19 mouse cellular contexts compared by ENCODE assay signal in genomic region chr6:93822221-93822897, GRCm38 (mm10).
A peak's percentile ranks its signal among the peaks of the same experiment; 100 is the strongest.
DNase-seq lines count a peak whose midpoint lies in the region; ATAC-seq and TF ChIP-seq lines count a peak whose summit lies in the region.
"Had no signal": no experiment of that assay in that cellular context is flagged by ENCODE, and none has a peak within 500 bp of the region (broad histone marks: within the 10 kb centered on the region; RNA-seq: fewer than 3 reads in every experiment).

No protein-coding gene starts in this region.

- H3K36me3 ChIP-seq in forebrain, embryonic 11.5 days (ENCODE audit: control insufficient read depth, insufficient read depth, low read length): no peaks in the 10 kb centered on the region
- no peaks in the 10 kb centered on the region for H3K36me3 ChIP-seq in forebrain, embryonic 15.5 days
- H3K36me3 ChIP-seq: embryonic facial prominence, embryonic 15.5 days; G1E; heart, embryonic 12.5 days had no signal

- H3K9me3 ChIP-seq in forebrain, embryonic 11.5 days (ENCODE audit: control insufficient read depth, low read length): no peaks in the 10 kb centered on the region
- H3K9me3 ChIP-seq in forebrain, embryonic 15.5 days: no peaks in the 10 kb centered on the region
- H3K9me3 ChIP-seq: embryonic facial prominence, embryonic 15.5 days had no signal

- H3K9ac ChIP-seq in forebrain, embryonic 11.5 days (ENCODE audit: low read length): no peak overlapping the region
- no peak overlapping the region for H3K9ac ChIP-seq in forebrain, embryonic 15.5 days (replicated peaks)
- H3K9ac ChIP-seq: embryonic facial prominence, embryonic 15.5 days; heart, embryonic 12.5 days; liver, embryonic 14.5 days had no signal

- DNase-seq in kidney, adult 18-20 months: peak; percentile 38
- DNase-seq in kidney, postnatal 10 days: no peak
- DNase-seq in forebrain, embryonic 11.5 days (ENCODE audit: low spot score): no peak
- DNase-seq in kidney, postnatal 14 days: peak; percentile 18
- no peak for DNase-seq in layer of hippocampus, adult 2 months (ENCODE audit: low spot score in 2 of 2)
- DNase-seq in urinary bladder, postnatal 14 days (ENCODE audit: low spot score): no peak
- DNase-seq: adrenal gland, adult 8-10 months; cerebellum, adult 2 months; gastrocnemius, postnatal 36 days; heart, postnatal 36 days had no signal

- no peak for ATAC-seq in forebrain, embryonic 11.5 days (replicated peaks; ENCODE audit: low FRiP score)
- no peak for ATAC-seq in forebrain, embryonic 15.5 days (replicated peaks)
- ATAC-seq: intestine, postnatal 0 days; lung, postnatal 0 days had no signal

- H3K4me2 ChIP-seq in forebrain, embryonic 11.5 days (ENCODE audit: low read depth, low read length, severe bottlenecking): no peak overlapping the region
- no peak overlapping the region for H3K4me2 ChIP-seq in forebrain, embryonic 15.5 days (replicated peaks)
- H3K4me2 ChIP-seq: embryonic facial prominence, embryonic 15.5 days; heart, embryonic 12.5 days had no signal

- H3K27me3 ChIP-seq in forebrain, embryonic 11.5 days (ENCODE audit: control insufficient read depth, insufficient read depth, low read length): no peaks in the 10 kb centered on the region
- no peaks in the 10 kb centered on the region for H3K27me3 ChIP-seq in forebrain, embryonic 15.5 days
- H3K27me3 ChIP-seq: embryonic facial prominence, embryonic 15.5 days; heart, embryonic 12.5 days; megakaryocyte, embryonic 14.5 days had no signal

- H3K27ac ChIP-seq in forebrain, embryonic 11.5 days (ENCODE audit: low read depth, low read length): peak overlapping the region; percentile 33; the same call in 1 of the 2 replicates
- peak overlapping the region; percentile 87 for H3K27ac ChIP-seq in forebrain, embryonic 15.5 days (replicated peaks)
- H3K27ac ChIP-seq in layer of hippocampus, adult 2 months: no peak overlapping the region
- H3K27ac ChIP-seq: embryonic facial prominence, embryonic 15.5 days; liver, embryonic 14.5 days had no signal

- no peak for TF ChIP-seq CTCF in layer of hippocampus, adult 2 months (conservative IDR thresholded peaks at IDR 0.05)

- no peak overlapping the region for H3K4me3 ChIP-seq in forebrain, embryonic 11.5 days (ENCODE audit: low read depth, low read length)
- H3K4me3 ChIP-seq in forebrain, embryonic 15.5 days: no peak overlapping the region
- H3K4me3 ChIP-seq in layer of hippocampus, adult 2 months: no peak overlapping the region
- H3K4me3 ChIP-seq: embryonic facial prominence, embryonic 15.5 days; heart, embryonic 12.5 days; megakaryocyte, embryonic 14.5 days; myocyte had no signal

- 74% methylated on average over 9 of the region's 9 CpGs for WGBS in forebrain, embryonic 11.5 days
- 79% methylated on average over 9 of the region's 9 CpGs for WGBS in forebrain, embryonic 15.5 days

- peaks cover 24% of the 10 kb centered on the region for H3K4me1 ChIP-seq in forebrain, embryonic 11.5 days (replicated peaks; ENCODE audit: control insufficient read depth, insufficient read depth, low read length)
- H3K4me1 ChIP-seq in forebrain, embryonic 15.5 days: peaks cover 49% of the 10 kb centered on the region
- H3K4me1 ChIP-seq: megakaryocyte, embryonic 14.5 days had no signal

Comparison
In these comparisons a context has a peak if more than half of its experiments do, and no peak if none do; other contexts are left out.
1. DNase-seq: peak in kidney, adult 18-20 months (single experiment) and kidney, postnatal 14 days (single experiment); none in kidney, postnatal 10 days (single experiment), forebrain, embryonic 11.5 days (single experiment), layer of hippocampus, adult 2 months (0 of 2) and urinary bladder, postnatal 14 days (single experiment).